In the genomic region with DNA sequence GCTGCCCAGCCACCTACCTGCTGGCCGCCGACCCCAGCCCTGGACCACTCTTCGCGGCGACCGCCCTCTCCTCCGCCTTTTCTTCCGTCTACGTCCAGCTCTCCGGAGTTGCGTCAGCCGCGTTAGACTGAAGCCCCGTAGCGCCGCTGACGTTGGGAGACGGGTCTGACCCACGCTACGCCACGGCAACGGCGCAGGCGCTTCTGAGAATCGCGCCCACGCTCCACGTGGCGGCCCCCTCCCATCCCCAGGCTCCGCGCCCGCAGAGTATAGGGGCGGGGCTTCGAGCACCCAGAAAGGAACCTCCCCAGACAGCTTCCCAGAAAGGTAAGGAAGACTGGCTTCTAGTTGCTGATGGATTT, we compare ENCODE assay signal across 8 mouse cellular contexts. TPM values are rescaled to one million over a fixed set of nuclear protein-coding genes. Genes with fewer than 3 reads are reported as not detected.
DNase-seq lines count a peak whose midpoint lies in the region; ATAC-seq and TF ChIP-seq lines count a peak whose summit lies in the region.

A gene (minus strand): TSS at position 171 of the 362 bp plus-strand sequence.

- peak within 1 kb of the TSS; percentile 76 for H3K4me3 ChIP-seq in hindbrain, embryonic 10.5 days
- H3K4me3 ChIP-seq in lung, postnatal 0 days (ENCODE audit: low read depth, low read length) = peak within 1 kb of the TSS; percentile 63

- peak; percentile 17; the same call in 1 of the 2 replicates for TF ChIP-seq EP300 in lung, postnatal 0 days (IDR thresholded peaks at IDR 0.05)

- peak within 1 kb of the TSS; percentile 91 for H3K27ac ChIP-seq in hindbrain, embryonic 10.5 days
- H3K27ac ChIP-seq in lung, postnatal 0 days (ENCODE audit: low read length) = peak within 1 kb of the TSS; percentile 28; the same call in 1 of the 2 replicates

- H3K4me2 ChIP-seq in lung, postnatal 0 days (replicated peaks; ENCODE audit: low read depth, low read length) = peak within 1 kb of the TSS; percentile 91

- H3K27me3 ChIP-seq in hindbrain, embryonic 10.5 days (ENCODE audit: insufficient read depth, poor library complexity, severe bottlenecking) = no peaks in the 10 kb centered on the region
- H3K27me3 ChIP-seq in lung, postnatal 0 days (replicated peaks; ENCODE audit: insufficient read depth, low read length) = no peaks in the 10 kb centered on the region

- no peaks in the 10 kb centered on the region for H3K9me3 ChIP-seq in hindbrain, embryonic 10.5 days
- no peaks in the 10 kb centered on the region for H3K9me3 ChIP-seq in lung, postnatal 0 days (ENCODE audit: low read length)

- DNase-seq in MN1 (ENCODE audit: low spot score) = peak; percentile 93
- DNase-seq in cerebellum, adult 9-10 months = peak; percentile 92
- DNase-seq in hindbrain, embryonic 10.5 days (ENCODE audit: low spot score) = peak; percentile 96
- peak; percentile 94 for DNase-seq in layer of hippocampus, adult 9-11 months
- DNase-seq in lung, postnatal 0 days (ENCODE audit: low spot score) = peak; percentile 94
- peak; percentile 96 for DNase-seq in ovary, postnatal 14 days (ENCODE audit: low spot score)
- peak; percentile 97 for DNase-seq in thymus, postnatal 14 days

- peak; percentile 33; the same call in 1 of the 2 replicates for TF ChIP-seq CTCF in lung, postnatal 0 days (IDR thresholded peaks at IDR 0.05)

- WGBS in hindbrain, embryonic 10.5 days = under 1% methylated on average over 34 of the region's 34 CpGs
- WGBS in lung, postnatal 0 days = under 1% methylated on average over 23 of the region's 34 CpGs

- H3K9ac ChIP-seq in lung, postnatal 0 days (replicated peaks; ENCODE audit: low read depth) = 0 out of 2 replicates have a peak within 1 kb of the TSS, but pooled peaks have one; percentile 5

- H3K4me1 ChIP-seq in hindbrain, embryonic 10.5 days (replicated peaks) = peaks cover 28% of the 10 kb centered on the region
- no peaks in the 10 kb centered on the region for H3K4me1 ChIP-seq in lung, postnatal 0 days (ENCODE audit: insufficient read depth, low read depth, low read length)

- peaks cover 22% of the 10 kb centered on the region for H3K36me3 ChIP-seq in hindbrain, embryonic 10.5 days
- no peaks in the 10 kb centered on the region for H3K36me3 ChIP-seq in lung, postnatal 0 days (ENCODE audit: insufficient read depth, low read length)

- peak; percentile 91 for ATAC-seq in frontal cortex, adult (ENCODE audit: low TSS enrichment)
- ATAC-seq in lung, postnatal 0 days = peak; percentile 95

RNA-seq across cellular contexts. Expression of the gene that starts here (rescaled TPM):
- 94.3 and 96.1 TPM in 2 replicates for polyA plus RNA-seq in hindbrain, embryonic 10.5 days (2016; fragmentation: Nextera tagmentation; extraction: Ambion mirVana)
- 11.1 and 13.6 TPM in 2 replicates for polyA plus RNA-seq in lung, postnatal 0 days (2015; fragmentation: Nextera tagmentation; extraction: Ambion mirVana)

Comparison
In these comparisons a context has a peak if more than half of its experiments do, and no peak if none do; other contexts are left out.
1. Peak in every context shown above with its lines: DNase-seq, ATAC-seq, H3K4me3 ChIP-seq and H3K27ac ChIP-seq.